Mouse (Mus musculus) CH12.LX (cell line): Measurements from ENCODE around the gene Pml. TPM values are rescaled to one million over a fixed set of nuclear protein-coding genes. Genes with fewer than 3 reads are reported as not detected.

ENCODE experiments used
- DNase-seq: peaks from one replicate; pipeline ENCODE4 v3.0.0-alpha.2; 2013; ENCODE audit errors: extremely low read depth
- H3K27ac ChIP-seq: 2 replicates; pipeline ENCODE4 v1.5.1; 2012; ENCODE audit warnings: low read depth, mild to moderate bottlenecking, control low read depth, moderate library complexity; ENCODE audit not compliant: insufficient read depth
- H3K27me3 ChIP-seq: replicated peaks from 2 replicates; pipeline ENCODE3; 2012; ENCODE audit warnings: inconsistent platforms
- H3K36me3 ChIP-seq, 2 experiments: replicated peaks in 1 of 2; 2 replicates each; pipeline versions ENCODE3 to v1.6.1; 2012; ENCODE audit warnings: inconsistent platforms in 1 of 2, low read length in 1 of 2, mild to moderate bottlenecking in 1 of 2, mixed read lengths in 1 of 2, moderate library complexity in 1 of 2; ENCODE audit not compliant: control insufficient read depth in 1 of 2, insufficient read depth in 1 of 2
- H3K4me1 ChIP-seq, 2 experiments: 2 replicates each; pipeline ENCODE4 v1.6.1; 2012; ENCODE audit warnings: inconsistent platforms in 1 of 2, moderate library complexity in 1 of 2; ENCODE audit not compliant: insufficient read depth in 2 of 2, control insufficient read depth in 1 of 2
- H3K4me2 ChIP-seq: 2 replicates; pipeline ENCODE4 v1.6.1; 2012; ENCODE audit warnings: low read depth, mild to moderate bottlenecking, control low read depth; ENCODE audit not compliant: poor library complexity, insufficient read depth, severe bottlenecking
- H3K4me3 ChIP-seq, 3 experiments: fragments of 150-350 bp in 1 of 3; sonication (generic) in 1 of 3; replicated peaks in 1 of 3; 2 replicates each; pipeline versions ENCODE3 to v1.5.1; 2011 to 2012; ENCODE audit warnings: low read depth in 2 of 3, low read length in 2 of 3, mild to moderate bottlenecking in 2 of 3, moderate library complexity in 2 of 3, control low read depth in 1 of 3, improper control_type of control experiment in 1 of 3, inconsistent platforms in 1 of 3, mixed read lengths in 1 of 3; ENCODE audit not compliant: poor library complexity in 1 of 3
- H3K79me2 ChIP-seq: replicated peaks from 2 replicates; pipeline ENCODE4 v1.6.1; 2012; ENCODE audit warnings: mild to moderate bottlenecking, moderate library complexity; ENCODE audit not compliant: control insufficient read depth, poor library complexity, insufficient read depth, severe bottlenecking; ENCODE audit errors: extremely low read depth
- H3K9ac ChIP-seq: 2 replicates; pipeline ENCODE4 v1.6.1; 2012; ENCODE audit warnings: low read depth, mild to moderate bottlenecking, control low read depth, moderate library complexity; ENCODE audit not compliant: insufficient read depth
- H3K9me3 ChIP-seq: replicated peaks from 2 replicates; pipeline ENCODE3; 2012; ENCODE audit warnings: low read length, inconsistent platforms, mixed read lengths
- CHD1 ChIP-seq: IDR thresholded peaks from 2 replicates; pipeline ENCODE4 v1.6.1; 2012; ENCODE audit warnings: low read depth, low read length, improper control_type of control experiment, inconsistent platforms
- CHD2 ChIP-seq: IDR thresholded peaks from 2 replicates; pipeline ENCODE4 v1.6.1; 2011; ENCODE audit warnings: low read length, improper control_type of control experiment
- CTCF ChIP-seq, 2 experiments: IDR thresholded peaks in 1 of 2; conservative IDR thresholded peaks in 1 of 2; 2 replicates each; pipeline ENCODE4 v1.5.1; 2011 to 2012; ENCODE audit warnings: low read depth in 2 of 2, low read length in 2 of 2, improper control_type of control experiment in 1 of 2, inconsistent platforms in 1 of 2, mild to moderate bottlenecking in 1 of 2, moderate library complexity in 1 of 2
- ETS1 ChIP-seq: conservative IDR thresholded peaks from 2 replicates; pipeline ENCODE4 v1.6.1; 2012; ENCODE audit warnings: low read depth, mild to moderate bottlenecking, inconsistent platforms, low read length, improper control_type of control experiment, moderate library complexity
- HCFC1 ChIP-seq: IDR thresholded peaks from 2 replicates; pipeline ENCODE4 v1.6.1; 2012; ENCODE audit warnings: low read depth, mild to moderate bottlenecking, inconsistent platforms, low read length, improper control_type of control experiment
- JUN ChIP-seq: IDR thresholded peaks from 2 replicates; pipeline ENCODE4 v1.6.1; 2011; ENCODE audit warnings: low read depth, mild to moderate bottlenecking, low read length, improper control_type of control experiment, moderate library complexity; ENCODE audit not compliant: insufficient read depth
- MAX ChIP-seq: IDR thresholded peaks from 2 replicates; pipeline ENCODE4 v1.6.1; 2011; ENCODE audit warnings: low read length, improper control_type of control experiment
- MEF2A ChIP-seq: IDR thresholded peaks from 2 replicates; pipeline ENCODE4 v1.6.1; 2014; ENCODE audit warnings: low read depth, mild to moderate bottlenecking, inconsistent platforms, low read length, improper control_type of control experiment, borderline replicate concordance
- NRF1 ChIP-seq: IDR thresholded peaks from 2 replicates; pipeline ENCODE4 v1.6.1; 2014; ENCODE audit warnings: low read depth, mild to moderate bottlenecking, inconsistent platforms, low read length, improper control_type of control experiment, moderate library complexity
- PAX5 ChIP-seq: IDR thresholded peaks from 2 replicates; pipeline ENCODE4 v1.6.1; 2012; ENCODE audit warnings: low read length, inconsistent platforms, mixed read lengths
- POLR2AphosphoS2 ChIP-seq: IDR thresholded peaks from 2 replicates; pipeline ENCODE4 v1.6.1; 2011; ENCODE audit warnings: low read depth, low read length, improper control_type of control experiment
- RCOR1 ChIP-seq: conservative IDR thresholded peaks from 2 replicates; pipeline ENCODE4 v1.6.1; 2012; ENCODE audit warnings: low read depth, mild to moderate bottlenecking, inconsistent platforms, low read length, improper control_type of control experiment
- SIN3A ChIP-seq: IDR thresholded peaks from 2 replicates; pipeline ENCODE4 v1.6.1; 2012; ENCODE audit warnings: low read length, improper control_type of control experiment, inconsistent platforms
- TBP ChIP-seq: conservative IDR thresholded peaks from 2 replicates; pipeline ENCODE4 v1.6.1; 2011; ENCODE audit warnings: low read depth, low read length, improper control_type of control experiment
- TCF12 ChIP-seq: IDR thresholded peaks from 2 replicates; pipeline ENCODE4 v1.6.1; 2014; ENCODE audit warnings: low read depth, mild to moderate bottlenecking, inconsistent platforms, low read length, improper control_type of control experiment
- UBTF ChIP-seq: IDR thresholded peaks from 2 replicates; pipeline ENCODE4 v1.6.1; 2012; ENCODE audit warnings: low read depth, mild to moderate bottlenecking, inconsistent platforms, low read length, improper control_type of control experiment, moderate library complexity
- USF1 ChIP-seq: IDR thresholded peaks from 2 replicates; pipeline ENCODE4 v1.6.1; 2014; ENCODE audit warnings: low read depth, mild to moderate bottlenecking, inconsistent platforms, low read length, improper control_type of control experiment
- ZMIZ1 ChIP-seq: IDR thresholded peaks from 2 replicates; pipeline ENCODE4 v1.6.1; 2012; ENCODE audit warnings: low read depth, mild to moderate bottlenecking, inconsistent platforms, low read length, improper control_type of control experiment
- dilution Hi-C: fragments of 300-500 bp; cut with MboI; formaldehyde crosslinking; loops from 2 replicates; pipeline ENCODE4 v1.14.3; 2020; ENCODE audit warnings: low sequenced_read_pairs; ENCODE audit not compliant: extremely low pct_unique_long_range_greater_than_20kb, extremely low pct_ligation_motif_present
- in situ Hi-C: fragments of 300-500 bp; cut with MboI; formaldehyde crosslinking; loops from 3 replicates; pipeline ENCODE4 v1.14.3; 2019; ENCODE audit warnings: low sequenced_read_pairs, low pct_ligation_motif_present, low pct_unique_long_range_greater_than_20kb, mixed read lengths
- polyA plus RNA-seq: library from polyadenylated mRNA; unstranded; fragments of >175 nt; gene quantifications from 2 replicates; pipeline ENCODE4 v1.2.1, GENCODE M21; 2012; ENCODE audit warnings: low read depth; ENCODE audit not compliant: insufficient read length
- total RNA-seq, 2 experiments: library from RNA; depleted of rRNA; stranded (reverse); fragments of 300-350 nt in 1 of 2; fragments of >200 nt in 1 of 2; gene quantifications; 2 replicates each; pipeline ENCODE4 v1.2.3; 2012 to 2014

The Pml gene
- total and polyA plus RNA-seq, 3 experiments, result 8.3 to 56.9 (median 21.2) TPM

DNA sequence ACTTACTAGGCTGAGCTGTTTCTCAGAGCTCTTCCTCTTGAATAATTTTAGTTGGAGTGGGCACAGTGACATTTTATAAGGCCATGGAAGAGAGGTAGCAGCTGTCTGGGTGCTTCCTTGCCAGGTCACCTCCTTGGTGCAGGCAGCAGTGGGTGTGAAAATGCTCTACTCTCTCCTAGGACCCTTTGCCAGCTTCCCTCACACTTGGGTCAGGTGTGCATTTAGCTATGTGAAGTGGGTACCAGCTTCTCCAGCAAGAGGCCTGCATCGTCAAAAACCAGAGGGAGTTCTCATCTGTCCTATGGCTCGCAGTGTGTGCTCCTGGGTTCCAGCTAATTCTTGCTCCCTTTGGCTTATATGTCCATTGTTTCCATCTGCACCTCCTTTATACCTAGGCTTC, 70.2 kb downstream of the Pml start:
- dilution Hi-C loops (no loop called here), in situ Hi-C loops (no loop called here)
- Histone ChIP-seq H3K4me1 (peaks cover 0 to 2% of the 10 kb centered on the region in 2 experiments; a peak in 2 of 4 replicates), H3K4me3 (no peak overlapping the region), H3K9me3 (no peaks in the 10 kb centered on the region), H3K79me2 (no peaks in the 10 kb centered on the region), H3K9ac (no peak overlapping the region), H3K4me2 (no peak overlapping the region), H3K36me3 (no peaks in the 10 kb centered on the region), H3K27ac (no peak overlapping the region), H3K27me3 (no peaks in the 10 kb centered on the region)
- no peak for TF ChIP-seq USF1
- TF ChIP-seq CTCF (conservative IDR thresholded peaks at IDR 0.05 in 1 of 2, IDR thresholded peaks at IDR 0.05 in 1 of 2; ENCODE audit: low read depth in 2 of 2, low read length in 2 of 2), result no peak
- no peak for TF ChIP-seq CHD2
- no peak for TF ChIP-seq MEF2A
- TF ChIP-seq PAX5, result no peak
- no peak for TF ChIP-seq ETS1
- no peak for TF ChIP-seq CHD1
- no peak for TF ChIP-seq ZMIZ1
- no peak for TF ChIP-seq MAX
- no peak for TF ChIP-seq TCF12
- TF ChIP-seq TBP, result no peak
- TF ChIP-seq SIN3A, result no peak
- no peak for TF ChIP-seq UBTF
- DNase-seq, result no peak

DNA sequence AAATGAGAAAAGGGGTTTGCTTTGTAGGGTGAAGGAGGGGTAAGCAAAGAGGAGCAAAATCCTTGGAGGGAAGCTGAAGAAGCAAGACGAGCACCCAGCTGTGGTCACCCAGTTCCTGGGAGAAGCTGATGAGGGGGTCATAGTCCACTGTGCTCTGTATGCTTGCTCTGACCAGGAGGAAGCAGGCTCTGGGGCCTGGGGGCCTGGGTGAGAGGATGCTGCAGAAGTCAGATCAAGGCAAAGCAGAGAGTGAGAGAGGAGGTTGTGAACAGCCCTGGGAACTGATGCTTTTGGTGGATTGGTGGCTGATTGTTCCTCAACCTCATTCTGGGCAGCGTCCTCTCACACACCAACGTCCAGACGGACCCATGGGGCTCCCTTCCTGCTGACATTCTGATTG, 72.4 kb downstream of the Pml start:
- DNase-seq, result no peak
- Histone ChIP-seq H3K79me2 (no peaks in the 10 kb centered on the region), H3K27ac (no peak overlapping the region), H3K36me3 (no peaks in the 10 kb centered on the region), H3K4me3 (no peak overlapping the region), H3K4me1 (peaks cover 0 to 2% of the 10 kb centered on the region in 2 experiments; a peak in 2 of 4 replicates), H3K4me2 (no peak overlapping the region), H3K9me3 (no peaks in the 10 kb centered on the region), H3K27me3 (no peaks in the 10 kb centered on the region), H3K9ac (no peak overlapping the region)
- TF ChIP-seq HCFC1 (no peak), CTCF (conservative IDR thresholded peaks at IDR 0.05 in 1 of 2, IDR thresholded peaks at IDR 0.05 in 1 of 2; ENCODE audit: low read depth in 2 of 2, low read length in 2 of 2) (no peak), TCF12 (no peak), RCOR1 (no peak), NRF1 (no peak), POLR2AphosphoS2 (no peak), TBP (no peak), JUN (no peak)
- in situ Hi-C loops, result no loop called here
- dilution Hi-C loops, result no loop called here
